Mouse (Mus musculus) megakaryocyte, embryonic 14.5 days (primary cell): ENCODE data around the gene Nmd3.

Experiments used
- FLI1 ChIP-seq: IDR thresholded peaks from 2 replicates; pipeline ENCODE4 v1.6.1; 2012; ENCODE audit warnings: low read length, inconsistent platforms, mixed read lengths
- GATA1 ChIP-seq: IDR thresholded peaks from 3 replicates; pipeline ENCODE4 v1.6.1; 2012; ENCODE audit warnings: mixed read lengths, low read length, inconsistent platforms, borderline replicate concordance

GRCm38 (mm10) chr3:69769150-69769549, 47.4 kb downstream of the Nmd3 start:
- no peak for TF ChIP-seq FLI1
- no peak for TF ChIP-seq GATA1
